Mouse (Mus musculus) liver, embryonic 11.5 days (tissue): ENCODE data around the gene Kcnq5. TPM values are rescaled to one million over a fixed set of nuclear protein-coding genes. Genes with fewer than 3 reads are reported as not detected.

ENCODE experiments used
- ATAC-seq: fragments of 200-750 bp; cut with Nextera tagmentation; replicated peaks from 2 replicates; pipeline ENCODE4 v1.8.0; 2017; ENCODE audit warnings: moderate number of reproducible peaks, mild to moderate bottlenecking, moderate TSS enrichment, moderate library complexity; ENCODE audit not compliant: low FRiP score
- DNase-seq: peaks from one replicate; pipeline ENCODE4 v3.0.0-alpha.2; 2017; ENCODE audit warnings: low spot score
- H3K27ac ChIP-seq: fragments of 300-500 bp; sonication (generic); 2 replicates; pipeline ENCODE4 v1.5.1; 2014; ENCODE audit warnings: mild to moderate bottlenecking, low read depth, low read length, control low read depth
- H3K27me3 ChIP-seq: fragments of 300-500 bp; sonication (generic); replicated peaks from 2 replicates; pipeline ENCODE4 v1.6.1; 2014; ENCODE audit warnings: low read length, mixed read lengths; ENCODE audit not compliant: control insufficient read depth, insufficient read depth
- H3K36me3 ChIP-seq: fragments of 300-500 bp; sonication (generic); 2 replicates; pipeline ENCODE4 v1.6.1; 2014; ENCODE audit warnings: mild to moderate bottlenecking, low read length, moderate library complexity, mixed read lengths; ENCODE audit not compliant: control insufficient read depth, insufficient read depth
- H3K4me1 ChIP-seq: fragments of 300-500 bp; sonication (generic); replicated peaks from 2 replicates; pipeline ENCODE4 v1.6.1; 2014; ENCODE audit warnings: low read length, mixed read lengths; ENCODE audit not compliant: control insufficient read depth, insufficient read depth
- H3K4me2 ChIP-seq: fragments of 300-500 bp; sonication (generic); 2 replicates; pipeline ENCODE4 v1.6.1; 2014; ENCODE audit warnings: mild to moderate bottlenecking, control low read depth, moderate library complexity
- H3K4me3 ChIP-seq: fragments of 300-500 bp; sonication (generic); 2 replicates; pipeline ENCODE4 v1.5.1; 2014; ENCODE audit warnings: low read depth, low read length, control low read depth
- H3K9ac ChIP-seq: fragments of 300-500 bp; sonication (generic); 2 replicates; pipeline ENCODE4 v1.6.1; 2014; ENCODE audit warnings: low read depth, low read length, control low read depth
- H3K9me3 ChIP-seq: fragments of 300-500 bp; sonication (generic); 2 replicates; pipeline ENCODE4 v1.6.1; 2016; ENCODE audit warnings: low read length, inconsistent platforms, mixed read lengths; ENCODE audit not compliant: control insufficient read depth
- WGBS: fragments of 180-500 bp; shearing (Covaris S2); extraction: QIAGEN DNeasy Blood & Tissue Kit; methylation state at CpG from one replicate; pipeline ENCODE4 v1.1.7; 2014; 5-methylcytosine and 5-hydroxymethylcytosine counted together
- polyA plus RNA-seq: library from polyadenylated mRNA; unstranded; fragments of >200 nt; fragmentation: Nextera tagmentation; extraction: Ambion mirVana; gene quantifications from 2 replicates; pipeline ENCODE4 v1.2.1, GENCODE M21; 2014

Kcnq5 gene
- polyA plus RNA-seq, 1 experiment from 2014 or later = 2.0 TPM

DNA sequence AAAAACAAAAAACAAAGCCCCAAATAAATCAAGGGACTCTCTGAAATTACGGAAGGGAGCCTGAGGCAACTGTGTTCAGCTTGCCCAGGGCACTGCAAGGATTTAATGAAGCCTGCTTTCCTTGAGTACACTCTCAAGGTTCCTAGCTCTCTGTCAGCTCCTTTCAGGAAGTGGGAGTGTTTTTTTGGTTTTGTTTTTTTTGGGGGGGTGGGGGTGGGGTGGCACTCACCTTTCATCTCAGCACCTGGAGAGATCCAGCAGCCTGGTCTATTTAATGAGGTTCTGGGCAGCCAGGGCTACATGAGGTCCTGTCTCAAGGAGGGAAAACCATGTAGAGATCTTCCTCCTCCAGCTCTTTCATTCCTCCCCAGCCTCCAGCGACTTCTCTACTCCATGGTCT lies 612.4 kb downstream of the Kcnq5 start, which contains the start of gene Khdc1a:
Gene Khdc1a (plus strand): TSS at position 301 of the 400 bp plus-strand sequence.
- no peak for DNase-seq
- 72% methylated on average over 2 of the region's 2 CpGs for WGBS
- Histone ChIP-seq H3K27ac (no peak within 1 kb of the TSS), H3K9ac (no peak within 1 kb of the TSS), H3K4me1 (no peaks in the 10 kb centered on the region), H3K9me3 (no peaks in the 10 kb centered on the region), H3K27me3 (no peaks in the 10 kb centered on the region), H3K4me2 (no peak within 1 kb of the TSS), H3K4me3 (no peak within 1 kb of the TSS), H3K36me3 (no peaks in the 10 kb centered on the region)
- no peak for ATAC-seq
